Mouse (Mus musculus) adipocyte (in vitro differentiated cells): ENCODE measurements at regions not wholly inside any gene's neighbourhood (a gene's known extent, or its start where the extent isn't known, plus 50 kb on each side); places are given as distances from the start of the nearest gene placed in this dataset.
"Not testable (repeated sequence)": the region's sequence is repeated elsewhere in the genome, so short reads cannot be mapped to it uniquely, and the experiment has no call there.

Experiments
- DNase-seq: peaks from one replicate; pipeline ENCODE4 v3.0.0-alpha.2; 2016; ENCODE audit warnings: low spot score

DNA sequence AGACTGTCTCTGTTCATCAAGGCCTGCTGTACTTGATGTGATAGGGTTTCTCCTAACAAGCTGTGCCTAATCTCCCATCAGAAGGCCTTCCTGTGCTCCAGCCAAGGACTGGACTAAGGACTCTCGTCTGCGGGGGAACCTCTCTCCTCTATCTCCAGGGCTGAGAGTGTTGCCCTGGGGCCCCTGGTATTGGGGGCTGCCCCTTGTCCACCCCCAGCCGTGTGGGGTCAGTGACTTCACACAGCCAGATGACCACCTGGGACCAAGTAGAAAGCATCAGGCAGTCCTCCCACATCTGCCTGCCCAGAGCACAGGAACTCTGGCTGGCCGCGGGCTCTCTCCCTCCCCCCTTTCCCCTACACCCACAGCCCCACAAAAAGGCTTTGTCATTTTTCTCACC lies 651.5 kb upstream of the Kif2b start:
- DNase-seq, result no peak

DNA sequence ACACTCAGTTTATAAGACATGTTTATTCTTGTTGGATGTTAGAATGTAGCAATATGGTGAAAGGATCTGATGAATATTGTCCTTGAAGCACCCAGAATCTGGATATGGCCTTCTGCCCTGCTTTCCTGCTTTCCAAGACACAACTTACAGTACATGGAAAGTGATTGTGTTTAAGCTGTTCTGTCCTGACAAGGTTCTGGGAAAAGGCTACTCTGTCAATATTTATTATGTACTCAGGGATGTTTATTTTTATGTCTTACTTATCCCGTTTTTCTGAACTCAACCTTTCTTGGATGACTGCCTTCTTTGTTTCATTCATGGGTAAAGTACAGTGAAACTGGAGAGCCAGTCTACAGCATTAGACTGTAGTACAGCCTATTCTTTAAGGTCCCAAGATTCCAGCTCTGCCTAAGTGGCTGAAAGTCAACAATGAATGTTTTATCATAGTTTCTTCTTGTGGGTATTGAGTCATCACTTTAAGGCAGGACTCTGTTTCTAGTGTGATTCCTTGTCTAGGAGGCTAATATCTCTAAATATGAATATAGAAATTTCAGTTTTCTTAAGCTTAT lies 631.7 kb upstream of the Kif2b start:
- no peak for DNase-seq

DNA sequence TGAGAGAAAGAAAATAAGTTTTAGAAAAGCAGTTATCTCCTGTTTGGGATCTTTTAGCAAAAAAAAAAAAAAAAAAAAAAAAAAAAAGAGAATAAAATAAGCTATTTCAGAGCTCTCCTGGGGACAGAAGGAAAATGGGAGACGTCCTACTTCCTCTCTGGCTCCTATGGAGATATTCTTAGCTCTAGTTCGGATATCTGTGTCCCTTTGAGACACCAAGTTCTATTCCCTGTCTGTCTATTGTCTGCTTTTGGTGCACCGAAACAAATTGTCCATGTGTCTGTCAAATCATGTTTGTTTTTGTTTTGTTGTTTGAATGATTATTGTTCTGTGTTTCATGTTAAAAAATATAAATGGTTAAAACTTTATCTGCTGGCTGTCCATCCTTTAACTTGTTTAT lies 601.0 kb upstream of the Kif2b start:
- DNase-seq, result not testable (repeated sequence)

DNA sequence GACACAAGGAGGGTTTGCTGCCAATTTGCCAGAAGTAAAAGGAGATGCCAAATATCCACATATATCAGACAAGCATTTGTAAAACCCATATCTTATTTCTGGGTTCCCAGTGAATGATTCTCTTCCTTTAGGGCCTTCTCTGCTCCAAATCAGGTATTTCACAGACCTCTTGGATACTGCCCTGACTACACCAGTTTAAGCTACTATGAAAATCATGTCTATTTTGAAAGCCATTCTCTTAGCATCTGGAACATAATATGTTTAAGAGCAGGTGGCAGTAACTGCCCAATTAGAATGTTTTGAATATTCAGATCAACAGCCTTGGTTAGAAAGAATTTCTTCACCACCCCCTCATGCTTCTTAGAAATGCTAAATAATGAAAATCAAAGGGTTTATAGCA lies 575.8 kb upstream of the Kif2b start:
- no peak for DNase-seq

DNA sequence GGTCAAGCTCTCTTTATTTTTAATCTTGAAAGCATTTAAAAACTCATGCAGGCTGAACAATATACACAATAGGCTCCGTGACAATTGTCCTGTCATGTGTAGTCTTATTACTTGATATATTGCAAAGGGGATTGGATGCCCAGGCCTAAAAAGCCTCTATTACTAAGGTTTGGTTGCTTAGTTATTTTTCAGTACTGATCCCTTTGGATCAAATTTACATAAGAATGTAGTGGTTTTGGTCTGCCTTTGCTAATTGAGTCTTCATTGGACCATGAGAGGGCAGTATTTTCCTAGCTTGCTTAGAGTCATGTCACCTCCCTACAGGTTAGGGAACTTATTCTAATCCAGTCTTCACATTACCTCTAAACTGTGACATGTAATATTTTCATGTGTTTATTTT lies 558.3 kb upstream of the Kif2b start:
- DNase-seq, result no peak

DNA sequence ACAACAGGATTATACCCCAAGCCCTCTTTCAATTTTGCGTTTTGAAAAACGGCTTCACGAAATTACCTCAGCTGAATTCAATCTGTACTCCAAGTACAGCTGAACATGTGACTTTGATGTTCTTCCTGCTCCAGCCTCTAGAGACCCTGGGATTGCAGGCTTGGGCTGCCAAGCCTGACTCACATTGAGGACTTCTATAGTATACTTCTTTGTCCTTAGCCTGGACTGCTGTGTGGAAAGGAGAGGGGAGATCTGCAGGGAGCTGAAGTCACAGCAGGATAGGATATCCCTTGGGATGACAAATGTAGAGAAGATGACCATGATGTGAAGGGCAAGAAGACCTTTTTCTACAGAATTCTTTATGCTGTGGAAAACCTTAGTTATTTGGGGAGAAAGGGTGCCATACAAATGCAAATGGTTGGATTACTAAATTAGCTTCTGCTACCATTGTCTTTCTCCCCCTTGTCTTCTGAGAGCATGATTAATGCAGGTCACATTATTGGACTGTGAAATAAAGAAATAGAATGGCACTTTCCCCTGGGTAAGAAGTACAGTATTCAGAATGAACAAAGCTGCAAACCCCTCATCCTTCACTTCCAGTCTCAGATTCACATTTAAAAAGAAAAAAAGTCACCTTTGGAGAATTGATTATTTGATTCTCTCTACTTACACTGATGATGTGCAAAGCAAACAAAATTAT lies 557.7 kb upstream of the Kif2b start:
- DNase-seq, result no peak

DNA sequence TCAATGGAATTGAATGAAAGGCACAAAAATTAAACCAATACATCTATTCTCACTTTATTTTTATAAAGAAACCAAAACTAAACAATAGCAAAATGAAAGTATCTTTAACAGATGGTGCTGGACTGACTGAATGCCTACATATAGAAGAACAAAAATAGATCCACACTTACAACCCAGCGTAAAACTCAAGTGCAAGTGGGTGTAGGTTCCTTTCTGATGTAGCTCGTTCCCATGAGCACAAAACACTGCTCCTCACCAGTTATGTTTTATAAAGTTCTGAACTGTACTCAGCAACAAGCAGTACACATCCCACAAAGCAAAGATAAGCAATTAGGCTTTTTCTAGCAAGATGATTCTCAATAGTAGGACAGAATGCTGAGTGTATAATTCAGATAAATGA lies 507.4 kb upstream of the Kif2b start:
- DNase-seq, result no peak

DNA sequence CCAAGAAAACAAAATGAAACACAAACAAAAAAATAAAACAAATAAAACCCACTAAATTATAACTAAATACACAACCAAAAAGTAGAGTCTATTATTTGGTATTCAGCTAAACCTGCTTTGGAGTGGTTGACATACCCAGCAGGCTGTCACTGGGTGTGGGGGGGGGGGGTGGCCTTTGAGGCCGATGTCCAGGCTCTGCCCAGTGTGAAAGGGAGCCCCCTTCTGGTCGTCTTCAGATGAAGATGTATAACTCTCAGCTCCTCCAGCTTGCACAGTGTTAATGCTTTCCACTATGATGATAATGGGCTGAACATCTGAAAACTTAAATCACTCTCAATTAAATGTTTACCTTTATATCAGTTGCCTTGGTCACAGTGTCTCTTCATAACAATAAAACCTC lies 464.3 kb upstream of the Kif2b start:
- DNase-seq, result peak; percentile 10

DNA sequence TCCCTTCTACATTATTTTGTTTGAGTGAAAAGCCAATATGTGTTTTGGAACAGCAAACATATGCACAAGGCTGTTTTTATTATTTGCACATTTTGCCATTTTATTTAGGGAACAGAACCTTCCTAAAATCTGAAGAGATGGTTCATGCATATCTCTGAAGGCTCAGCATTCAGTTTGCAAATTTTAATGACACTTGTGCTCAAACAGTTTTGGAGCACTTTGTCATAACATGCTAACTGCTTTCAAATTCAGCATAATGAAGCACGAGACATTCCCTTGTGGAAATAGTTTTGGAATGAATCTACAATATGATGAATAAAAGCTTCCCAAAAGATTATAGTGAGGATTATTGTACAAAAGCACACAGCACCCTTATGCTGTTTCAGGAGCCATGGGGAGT lies 462.8 kb upstream of the Kif2b start:
- DNase-seq, result no peak

DNA sequence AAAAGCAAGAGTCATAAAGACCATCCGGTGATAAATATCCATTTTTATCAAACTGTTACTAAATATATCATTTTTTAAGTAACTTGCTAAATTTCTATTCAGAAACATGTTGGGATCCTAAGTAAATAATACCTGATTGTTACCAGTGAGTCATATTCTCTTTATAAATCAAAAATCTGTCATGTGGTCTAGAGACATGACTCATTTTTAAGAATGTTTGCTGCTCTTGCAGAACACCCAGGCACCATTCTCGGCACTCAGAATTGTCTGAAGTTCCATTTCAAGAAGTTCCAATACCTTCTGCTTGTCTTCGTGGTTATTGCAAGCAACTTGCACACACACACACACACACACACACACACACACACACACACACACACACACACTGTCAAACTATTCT lies 441.1 kb upstream of the Kif2b start:
- no peak for DNase-seq

DNA sequence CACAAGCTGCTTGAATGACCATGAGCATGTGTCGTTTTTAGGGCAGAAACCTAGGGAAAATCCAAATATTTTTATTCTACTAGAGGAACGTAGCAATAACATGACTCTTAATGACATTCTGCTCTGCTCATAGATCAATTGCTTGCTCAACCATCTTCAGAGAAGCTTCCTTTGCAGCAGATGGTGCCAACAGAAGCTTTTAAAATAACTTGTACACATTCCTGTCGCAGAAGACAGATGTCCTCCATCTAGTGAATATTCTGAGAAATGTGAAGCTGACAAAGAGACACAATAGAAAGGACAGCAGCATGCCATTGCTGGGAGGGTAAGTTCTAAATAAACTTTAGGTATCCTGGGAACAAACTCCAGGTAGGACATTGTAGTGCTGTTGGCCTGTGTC lies 433.9 kb upstream of the Kif2b start:
- DNase-seq, result no peak

DNA sequence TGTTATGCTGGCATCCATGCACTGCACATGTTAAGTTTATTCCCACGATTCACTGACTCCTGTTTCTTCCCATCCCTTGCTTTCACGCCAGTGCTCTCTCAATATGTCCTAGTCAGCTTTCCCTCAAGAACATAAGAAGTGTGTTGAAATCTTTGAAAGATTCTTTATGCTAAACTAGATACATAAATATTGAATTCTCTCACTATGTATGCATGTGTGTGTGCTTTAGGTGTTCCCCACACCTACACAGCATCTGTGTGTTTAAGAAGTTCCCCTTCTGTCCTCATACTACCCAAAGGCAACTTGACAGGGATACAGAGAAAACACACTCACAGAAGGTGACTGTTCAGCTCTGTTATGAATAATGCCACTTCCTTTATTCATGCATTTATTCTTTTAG lies 418.2 kb upstream of the Kif2b start:
- DNase-seq, result no peak

DNA sequence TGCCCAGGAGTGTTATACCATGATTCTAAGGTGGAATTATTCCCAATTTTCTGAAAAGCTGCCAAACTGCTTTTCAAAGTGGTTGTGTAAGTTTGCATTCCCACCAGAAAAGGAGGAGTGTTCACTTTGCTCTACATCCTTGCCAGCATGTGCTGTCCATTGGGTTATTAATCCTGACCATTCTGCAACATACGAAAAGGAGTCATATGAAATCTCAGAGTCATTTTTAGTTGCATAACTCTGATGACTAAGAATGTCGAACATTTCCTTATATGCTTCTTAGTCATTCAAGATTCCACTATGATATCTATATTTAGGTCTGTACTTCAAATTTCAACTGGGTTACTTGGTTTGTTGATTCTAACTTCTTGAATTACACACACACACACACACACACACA lies 392.2 kb upstream of the Kif2b start:
- DNase-seq, result no peak

DNA sequence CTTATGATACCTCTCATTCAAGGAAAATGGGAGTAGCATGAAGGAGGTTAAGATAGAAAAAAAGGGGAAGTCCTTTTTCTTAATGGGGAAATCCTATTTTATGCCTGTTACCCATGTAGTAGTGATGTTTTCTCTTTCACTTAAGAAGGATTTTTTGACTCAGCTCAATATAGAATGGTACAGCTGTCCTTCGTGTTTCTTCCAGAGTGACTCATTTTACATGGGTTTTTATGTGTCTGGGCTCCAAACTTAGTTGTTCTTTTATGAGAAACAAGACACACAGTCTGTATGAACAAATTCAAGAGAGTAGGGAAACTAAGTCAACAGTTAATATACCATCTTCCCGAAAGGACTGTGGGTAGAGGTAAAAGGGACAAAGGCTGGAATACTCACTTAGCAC lies 367.0 kb upstream of the Kif2b start:
- DNase-seq, result no peak
